Mouse (Mus musculus) forebrain, embryonic 16.5 days (tissue): ENCODE data around the gene Kcnh7. TPM values are rescaled to one million over a fixed set of nuclear protein-coding genes. Genes with fewer than 3 reads are reported as not detected.
"Not testable (repeated sequence)": the region's sequence is repeated elsewhere in the genome, so short reads cannot be mapped to it uniquely, and the experiment has no call there.

ENCODE experiments used
- ATAC-seq: fragments of 200-750 bp; cut with Nextera tagmentation; 2 replicates; pipeline ENCODE4 v1.8.0; 2017; ENCODE audit warnings: mild to moderate bottlenecking, moderate library complexity
- H3K27ac ChIP-seq: fragments of 300-500 bp; sonication (generic); 2 replicates; pipeline ENCODE4 v1.5.1; 2014; ENCODE audit warnings: low read length, control low read depth
- H3K27me3 ChIP-seq: fragments of 300-500 bp; sonication (generic); replicated peaks from 2 replicates; pipeline ENCODE4 v1.6.1; 2014; ENCODE audit warnings: low read length; ENCODE audit not compliant: control insufficient read depth, insufficient read depth
- H3K36me3 ChIP-seq: fragments of 300-500 bp; sonication (generic); 2 replicates; pipeline ENCODE4 v1.6.1; 2014; ENCODE audit not compliant: control insufficient read depth, insufficient read depth
- H3K4me1 ChIP-seq: fragments of 300-500 bp; sonication (generic); replicated peaks from 2 replicates; pipeline ENCODE4 v1.6.1; 2014; ENCODE audit warnings: low read length; ENCODE audit not compliant: control insufficient read depth, insufficient read depth
- H3K4me2 ChIP-seq: fragments of 300-500 bp; sonication (generic); 2 replicates; pipeline ENCODE4 v1.6.1; 2014; ENCODE audit warnings: mild to moderate bottlenecking, low read length, control low read depth
- H3K4me3 ChIP-seq: fragments of 300-500 bp; sonication (generic); replicated peaks from 2 replicates; pipeline ENCODE4 v1.5.1; 2014; ENCODE audit warnings: mild to moderate bottlenecking, low read length, control low read depth
- H3K9ac ChIP-seq: fragments of 300-500 bp; sonication (generic); replicated peaks from 2 replicates; pipeline ENCODE4 v1.6.1; 2014; ENCODE audit warnings: low read depth, low read length, control low read depth
- H3K9me3 ChIP-seq: fragments of 300-500 bp; sonication (generic); 2 replicates; pipeline ENCODE4 v1.6.1; 2016; ENCODE audit warnings: low read length; ENCODE audit not compliant: control insufficient read depth
- WGBS: fragments of 180-500 bp; shearing (Covaris S2); extraction: QIAGEN DNeasy Blood & Tissue Kit; methylation state at CpG from one replicate; pipeline ENCODE4 v1.1.7; 2014; 5-methylcytosine and 5-hydroxymethylcytosine counted together
- polyA plus RNA-seq: library from polyadenylated mRNA; unstranded; fragments of >200 nt; fragmentation: Nextera tagmentation; extraction: Ambion mirVana; gene quantifications from 2 replicates; pipeline ENCODE4 v1.2.1, GENCODE M21; 2015

Gene Kcnh7
- polyA plus RNA-seq, 1 experiment from 2014 or later: 14.1 TPM

DNA sequence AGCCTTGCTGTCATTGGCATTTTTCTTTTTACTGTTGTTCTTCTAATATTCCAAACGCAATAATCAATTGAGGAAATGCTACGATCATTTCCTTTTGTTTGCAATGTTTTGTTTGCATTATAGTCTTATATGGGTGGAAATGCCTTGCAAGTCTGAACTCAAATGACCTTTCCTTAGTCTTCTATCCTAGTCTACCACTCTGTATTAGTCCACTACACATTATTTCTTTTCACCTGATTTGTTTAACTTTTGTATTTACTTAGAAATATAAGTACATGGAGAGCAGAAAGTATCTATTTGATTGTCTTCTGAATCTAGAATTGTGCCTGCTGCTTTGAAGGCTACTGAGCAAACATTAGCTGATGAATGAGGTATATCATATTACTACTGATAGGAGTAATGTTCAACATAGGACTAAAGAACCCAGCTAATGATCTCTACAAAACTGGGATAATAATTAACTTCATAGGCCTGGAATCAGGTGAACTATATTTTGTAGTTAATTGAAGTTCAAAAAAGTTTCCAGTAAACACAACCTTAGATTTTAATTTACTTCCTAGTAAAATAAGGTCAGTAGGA, 399.5 kb downstream of the Kcnh7 start:
- Histone ChIP-seq H3K4me1 (no peaks in the 10 kb centered on the region), H3K4me2 (no peak overlapping the region), H3K9ac (no peak overlapping the region), H3K9me3 (no peaks in the 10 kb centered on the region), H3K27me3 (no peaks in the 10 kb centered on the region), H3K4me3 (no peak overlapping the region), H3K27ac (no peak overlapping the region), H3K36me3 (no peaks in the 10 kb centered on the region)
- ATAC-seq: no peak
- WGBS: 76% methylated on average over 2 of the region's 2 CpGs

DNA sequence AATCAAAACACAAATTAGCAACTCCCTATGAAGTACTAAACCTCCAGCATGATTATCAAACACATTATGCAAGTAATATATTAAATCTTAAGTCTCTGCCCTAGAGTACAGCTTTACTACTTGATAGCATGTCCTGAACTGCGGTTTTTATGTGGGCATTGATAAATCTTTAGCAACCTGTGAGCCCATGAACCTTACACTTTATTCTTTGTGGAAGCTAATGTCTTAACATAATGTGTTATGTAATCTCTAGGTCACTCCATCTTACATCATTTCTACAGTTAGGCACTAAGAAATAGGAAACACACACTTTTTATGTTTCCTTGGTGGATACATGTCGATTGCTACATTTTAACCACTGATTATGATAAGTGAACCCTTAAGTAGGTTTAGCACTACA, 437.8 kb downstream of the Kcnh7 start:
- no peaks in the 10 kb centered on the region for H3K27me3 ChIP-seq
- H3K27ac ChIP-seq: no peak overlapping the region
- no peaks in the 10 kb centered on the region for H3K9me3 ChIP-seq
- no peak overlapping the region for H3K4me3 ChIP-seq
- no peaks in the 10 kb centered on the region for H3K36me3 ChIP-seq
- 93% methylated on average over 2 of the region's 2 CpGs for WGBS
- H3K4me2 ChIP-seq: no peak overlapping the region
- no peak overlapping the region for H3K9ac ChIP-seq
- ATAC-seq: no peak
- no peaks in the 10 kb centered on the region for H3K4me1 ChIP-seq

DNA sequence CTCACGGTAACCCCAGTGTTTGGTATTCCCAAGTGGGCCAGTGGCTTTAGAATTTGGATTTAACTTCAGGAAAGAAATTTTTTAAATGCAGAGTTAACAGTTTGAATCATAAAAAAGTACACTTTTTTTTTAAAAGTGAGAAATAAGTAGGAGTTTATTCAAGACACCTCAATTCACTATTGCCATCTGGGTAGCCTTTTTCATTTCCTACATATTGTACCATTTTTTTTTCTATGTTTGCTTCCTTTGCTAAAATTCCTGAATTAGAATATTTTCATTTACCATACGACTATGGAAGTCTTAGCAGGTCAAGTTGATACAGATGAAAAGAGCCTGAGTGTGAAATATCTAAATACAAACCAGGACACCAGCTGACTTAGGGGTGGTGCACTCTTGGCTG, 441.0 kb downstream of the Kcnh7 start:
- Histone ChIP-seq H3K27me3 (no peaks in the 10 kb centered on the region), H3K4me1 (no peaks in the 10 kb centered on the region), H3K9ac (no peak overlapping the region), H3K27ac (no peak overlapping the region), H3K36me3 (no peaks in the 10 kb centered on the region), H3K4me3 (no peak overlapping the region), H3K4me2 (no peak overlapping the region), H3K9me3 (no peaks in the 10 kb centered on the region)
- ATAC-seq: no peak
- WGBS: 76% methylated on average over 2 of the region's 2 CpGs

DNA sequence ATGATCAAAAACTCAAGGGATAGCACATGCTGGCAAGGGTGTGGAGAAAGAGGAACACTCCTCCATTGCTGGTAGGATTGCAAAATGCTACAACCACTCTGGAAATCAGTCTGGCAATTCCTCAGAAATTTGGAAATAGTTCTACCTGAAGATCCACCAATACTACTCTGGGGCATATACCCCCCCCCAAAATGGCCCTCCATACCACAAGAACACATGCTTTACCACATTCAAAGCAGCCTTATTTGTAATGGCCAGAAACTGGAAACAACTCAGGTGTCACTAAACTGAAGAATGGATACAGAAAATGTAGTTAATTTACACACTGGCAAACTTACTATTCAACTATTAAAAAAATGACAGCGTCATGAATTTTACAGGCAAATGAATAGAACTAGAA, 453.4 kb downstream of the Kcnh7 start:
- no peak for ATAC-seq
- 78% methylated on average over 1 of the region's 1 CpGs for WGBS
- H3K4me2 ChIP-seq: no peak overlapping the region
- no peaks in the 10 kb centered on the region for H3K4me1 ChIP-seq
- no peak overlapping the region for H3K27ac ChIP-seq
- H3K36me3 ChIP-seq: no peaks in the 10 kb centered on the region
- no peak overlapping the region for H3K9ac ChIP-seq
- H3K4me3 ChIP-seq: no peak overlapping the region
- no peaks in the 10 kb centered on the region for H3K27me3 ChIP-seq
- no peaks in the 10 kb centered on the region for H3K9me3 ChIP-seq

DNA sequence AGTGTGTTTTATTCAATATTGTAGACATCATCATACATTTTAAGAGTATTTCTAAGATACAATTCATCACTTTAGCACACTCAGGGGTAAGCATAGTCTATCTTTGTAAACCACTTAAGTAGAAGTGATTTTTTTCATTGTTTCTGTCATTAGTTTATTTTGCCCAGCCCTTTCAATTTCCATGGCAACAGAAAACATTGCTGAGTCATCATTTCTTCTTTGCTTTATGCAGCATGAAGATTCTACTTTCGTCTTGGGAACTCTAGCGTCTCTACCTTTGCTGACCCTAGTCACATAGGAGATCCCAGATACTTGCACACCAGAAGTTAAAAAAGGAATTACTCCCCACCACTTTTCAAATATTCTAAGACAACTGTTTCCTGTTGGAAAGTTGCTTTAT, 456.4 kb downstream of the Kcnh7 start:
- H3K9ac ChIP-seq: no peak overlapping the region
- H3K36me3 ChIP-seq: no peaks in the 10 kb centered on the region
- no peak overlapping the region for H3K4me3 ChIP-seq
- no peak overlapping the region for H3K4me2 ChIP-seq
- no peak for ATAC-seq
- H3K9me3 ChIP-seq: no peaks in the 10 kb centered on the region
- no peaks in the 10 kb centered on the region for H3K27me3 ChIP-seq
- 94% methylated on average over 2 of the region's 2 CpGs for WGBS
- H3K27ac ChIP-seq: no peak overlapping the region
- no peaks in the 10 kb centered on the region for H3K4me1 ChIP-seq

DNA sequence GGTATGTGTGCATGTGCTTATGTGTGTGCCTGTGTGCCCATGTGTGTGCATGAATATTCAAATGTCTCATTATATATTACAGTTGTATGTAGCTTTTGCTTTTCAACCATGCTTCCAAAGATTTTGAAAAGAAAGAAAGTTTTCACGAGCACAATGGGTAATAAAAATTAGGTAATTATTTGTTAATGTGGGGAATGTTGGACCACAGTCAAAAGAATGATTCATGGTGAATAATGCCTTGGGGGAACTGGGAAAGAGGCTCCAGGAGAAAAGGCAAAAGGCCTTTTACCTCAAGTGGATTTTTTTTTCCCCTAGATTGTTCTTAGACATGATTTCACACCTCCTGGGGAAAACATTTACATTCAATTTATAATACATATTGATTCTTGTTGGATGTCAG, 458.1 kb downstream of the Kcnh7 start:
- Histone ChIP-seq H3K27me3 (no peaks in the 10 kb centered on the region), H3K36me3 (no peaks in the 10 kb centered on the region), H3K27ac (no peak overlapping the region), H3K4me3 (no peak overlapping the region), H3K9me3 (no peaks in the 10 kb centered on the region), H3K4me2 (no peak overlapping the region), H3K4me1 (no peaks in the 10 kb centered on the region), H3K9ac (no peak overlapping the region)
- ATAC-seq: no peak
- 22% methylated on average over 1 of the region's 1 CpGs for WGBS

DNA sequence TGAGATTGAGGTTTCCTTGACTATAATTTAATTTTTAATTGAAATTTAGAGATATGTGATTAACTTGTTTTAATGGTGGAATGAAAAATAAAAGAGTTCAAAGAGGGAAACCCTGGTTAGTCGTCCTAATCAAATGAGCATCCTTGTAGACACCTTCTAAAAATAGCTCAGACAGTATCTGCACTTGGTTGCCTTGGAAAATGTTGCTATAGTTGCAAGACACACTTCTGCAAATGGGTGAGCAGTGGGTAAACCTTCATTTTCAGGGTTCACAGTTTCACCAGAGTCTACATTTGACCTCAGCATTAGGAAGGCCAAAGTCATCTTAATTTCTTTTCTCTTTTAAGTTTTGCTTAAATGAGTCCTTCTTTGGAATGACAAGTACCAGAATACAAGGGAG, 465.7 kb downstream of the Kcnh7 start:
- ATAC-seq: no peak; the same call in 1 of the 2 replicates
- H3K9me3 ChIP-seq: no peaks in the 10 kb centered on the region
- H3K27ac ChIP-seq: no peak overlapping the region
- H3K9ac ChIP-seq: no peak overlapping the region
- H3K27me3 ChIP-seq: no peaks in the 10 kb centered on the region
- no peak overlapping the region for H3K4me2 ChIP-seq
- H3K4me3 ChIP-seq: no peak overlapping the region
- WGBS: 45% methylated on average over 1 of the region's 1 CpGs
- no peaks in the 10 kb centered on the region for H3K4me1 ChIP-seq
- 0 out of 2 replicates have a peak, but pooled peaks cover 2% of the 10 kb centered on the region for H3K36me3 ChIP-seq

DNA sequence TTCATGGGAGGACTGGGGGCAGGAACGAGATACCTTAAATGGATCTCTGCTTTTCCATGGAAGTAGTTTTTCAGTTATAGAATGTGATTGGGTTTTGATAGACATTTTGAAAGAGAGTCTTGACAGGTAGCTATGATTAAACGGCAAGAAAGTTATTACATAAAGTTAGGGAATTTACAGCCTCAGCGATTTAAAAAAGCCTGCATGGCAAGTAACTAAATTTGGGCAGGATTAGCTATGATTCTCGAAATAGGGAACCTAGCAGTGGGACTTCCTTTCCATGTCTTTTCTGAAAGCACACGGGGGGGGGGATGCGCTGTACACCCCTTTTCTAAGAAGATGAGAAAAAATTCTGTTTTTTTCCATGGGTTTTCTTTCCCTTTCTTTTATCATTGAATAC, 466.8 kb downstream of the Kcnh7 start:
- Histone ChIP-seq H3K27ac (no peak overlapping the region), H3K9me3 (no peaks in the 10 kb centered on the region), H3K9ac (no peak overlapping the region), H3K4me3 (no peak overlapping the region), H3K4me1 (no peaks in the 10 kb centered on the region), H3K36me3 (0 out of 2 replicates have a peak, but pooled peaks cover 2% of the 10 kb centered on the region), H3K27me3 (no peaks in the 10 kb centered on the region), H3K4me2 (no peak overlapping the region)
- ATAC-seq: no peak
- 88% methylated on average over 6 of the region's 6 CpGs for WGBS

DNA sequence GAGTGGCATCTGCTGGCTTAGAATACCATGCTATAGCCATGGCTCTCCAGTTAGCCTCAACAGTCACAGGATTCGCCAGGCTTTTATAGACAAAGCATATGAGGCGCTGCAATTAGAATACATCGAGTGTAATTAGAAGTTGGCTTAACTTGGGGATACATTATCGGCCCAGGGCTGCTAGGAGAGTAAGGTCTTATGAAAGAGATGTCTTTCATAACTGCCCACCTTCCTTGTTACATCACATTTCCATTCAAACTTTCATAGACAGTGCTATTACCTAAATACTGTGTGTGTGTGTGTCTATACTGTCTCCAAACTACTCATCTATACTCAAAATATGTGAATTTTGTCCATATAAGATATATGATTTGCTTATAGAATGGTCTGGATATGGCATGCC, 468.8 kb downstream of the Kcnh7 start:
- no peaks in the 10 kb centered on the region for H3K27me3 ChIP-seq
- WGBS: 91% methylated on average over 4 of the region's 4 CpGs
- ATAC-seq: no peak
- no peak overlapping the region for H3K9ac ChIP-seq
- H3K36me3 ChIP-seq: 0 out of 2 replicates have a peak, but pooled peaks cover 2% of the 10 kb centered on the region
- no peak overlapping the region for H3K4me2 ChIP-seq
- H3K27ac ChIP-seq: no peak overlapping the region
- no peaks in the 10 kb centered on the region for H3K4me1 ChIP-seq
- H3K9me3 ChIP-seq: no peaks in the 10 kb centered on the region
- no peak overlapping the region for H3K4me3 ChIP-seq

DNA sequence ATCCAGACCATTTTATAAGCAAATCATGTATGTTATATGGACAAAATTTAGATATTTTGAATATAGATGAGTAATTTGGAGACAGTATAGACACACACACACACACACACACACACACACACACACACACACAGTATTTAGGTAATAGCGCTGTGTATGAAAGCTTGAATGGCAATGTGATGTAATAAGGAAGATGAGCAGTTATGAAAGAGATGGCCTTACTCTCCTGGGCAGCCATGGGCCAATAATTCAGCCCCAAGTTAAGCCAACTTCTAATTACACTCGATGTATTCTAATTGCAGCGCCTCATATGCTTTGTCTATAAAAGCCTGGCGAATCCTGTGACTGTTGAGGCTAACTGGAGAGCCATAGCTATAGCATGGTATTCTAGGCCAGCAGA, 469.7 kb downstream of the Kcnh7 start:
- not testable (repeated sequence) for H3K27me3 ChIP-seq, H3K36me3 ChIP-seq, H3K9ac ChIP-seq, H3K27ac ChIP-seq, H3K4me3 ChIP-seq, H3K4me1 ChIP-seq, H3K9me3 ChIP-seq, ATAC-seq, H3K4me2 ChIP-seq
- 90% methylated on average over 4 of the region's 4 CpGs for WGBS
